Mouse (Mus musculus) urinary bladder, postnatal 0 days (tissue): ENCODE measurements around the gene Utp15. TPM values are rescaled to one million over a fixed set of nuclear protein-coding genes. Genes with fewer than 3 reads are reported as not detected.

Source experiments
- polyA plus RNA-seq: library from polyadenylated mRNA; unstranded; fragments of >200 nt; fragmentation: Nextera tagmentation; extraction: Ambion mirVana; gene quantifications from 2 replicates; pipeline ENCODE4 v1.2.1, GENCODE M21; 2015

Gene Utp15
- polyA plus RNA-seq = 11.4 and 11.9 TPM in 2 replicates

GRCm38 (mm10) chr13:98262636-98263457 lies at the start of gene Utp15, which contains the start of gene Ankra2:
Utp15 (minus strand) TSS chr13:98263041.
Ankra2 (plus strand) TSS chr13:98263074.

GRCm38 (mm10) chr13:98279686-98280085 lies 16.8 kb upstream of the Utp15 start, which contains the start of gene Gm21976:
Gm21976 (plus strand) TSS chr13:98279887.

GRCm38 (mm10) chr13:98205771-98206545 lies 56.9 kb downstream of the Utp15 start, which contains the start of gene Arhgef28:
Arhgef28 (minus strand) TSS chr13:98206439.

Other genes starting within 250 kb of the Utp15 start
- 12.8 and 13.0 TPM in 2 replicates for gene Arhgef28, start 56.6 kb downstream of the Utp15 start, polyA plus RNA-seq
- 16.9 and 20.2 TPM in 2 replicates for gene Ankra2, start within 50 bp of the Utp15 start, polyA plus RNA-seq
- not detected in 2 replicates for gene Gm21976, start 16.8 kb upstream of the Utp15 start, polyA plus RNA-seq
- 531 and 608 TPM in 2 replicates for gene Btf3, start 54.0 kb upstream of the Utp15 start, polyA plus RNA-seq
- gene Foxd1, start 91.2 kb upstream of the Utp15 start, polyA plus RNA-seq = not detected in 2 replicates
- gene Gm10320, start 229.0 kb upstream of the Utp15 start, polyA plus RNA-seq = 0.92 and 2.0 TPM in 2 replicates